In genomic region chr8:104068421-104069035, GRCm38 (mm10) we compare ENCODE assay signal across 25 mouse cellular contexts. TPM values are rescaled to one million over a fixed set of nuclear protein-coding genes. Genes with fewer than 3 reads are reported as not detected.
DNase-seq lines count a peak whose midpoint lies in the region; ATAC-seq and TF ChIP-seq lines count a peak whose summit lies in the region.
"Had no signal": no experiment of that assay in that cellular context is flagged by ENCODE, and none has a peak within 500 bp of the region (broad histone marks: within the 10 kb centered on the region; RNA-seq: fewer than 3 reads in every experiment).

No protein-coding gene starts in this region.

- peak; percentile 60 for DNase-seq in right cerebral cortex, adult 18-20 months
- DNase-seq in right cerebral cortex, postnatal 36 days (ENCODE audit: low spot score in 2 of 2): no peak
- peak; percentile 89 for DNase-seq in ES-CJ7 (ENCODE audit: low read depth, low spot score)
- DNase-seq in brain, adult 2 months (ENCODE audit: low read depth, low spot score): peak; percentile 58
- DNase-seq: adrenal gland, postnatal 14 days; cerebellum, adult 11-12 months; cerebellum, adult 9-11 months; gastrocnemius, postnatal 10 days; heart, postnatal 14 days; kidney, adult 9 months; layer of hippocampus, postnatal 36 days; left cerebral cortex, postnatal 4 days; lung, postnatal 36 days; midbrain, embryonic 14.5 days; spleen, adult 18-20 months; thymus, postnatal 4 days had no signal

- no peak overlapping the region for H3K4me3 ChIP-seq in intestine, embryonic 15.5 days (replicated peaks)
- no peak overlapping the region for H3K4me3 ChIP-seq in intestine, postnatal 0 days (ENCODE audit: low read depth, low read length)
- H3K4me3 ChIP-seq: embryonic facial prominence, embryonic 13.5 days had no signal

- H3K4me2 ChIP-seq in intestine, embryonic 15.5 days (replicated peaks): no peak overlapping the region
- no peak overlapping the region for H3K4me2 ChIP-seq in intestine, postnatal 0 days (replicated peaks; ENCODE audit: low read depth)
- H3K4me2 ChIP-seq: embryonic facial prominence, embryonic 13.5 days had no signal

- no peaks in the 10 kb centered on the region for H3K36me3 ChIP-seq in intestine, embryonic 15.5 days
- no peaks in the 10 kb centered on the region for H3K36me3 ChIP-seq in intestine, postnatal 0 days (ENCODE audit: control insufficient read depth, insufficient read depth)
- H3K36me3 ChIP-seq: embryonic facial prominence, embryonic 13.5 days had no signal

- 70% methylated on average over 15 of the region's 15 CpGs for WGBS in intestine, embryonic 15.5 days
- 60% methylated on average over 15 of the region's 15 CpGs for WGBS in intestine, postnatal 0 days

- H3K4me1 ChIP-seq in intestine, embryonic 15.5 days (replicated peaks): peaks cover 19% of the 10 kb centered on the region
- peaks cover 6% of the 10 kb centered on the region; the same call in 1 of the 2 replicates for H3K4me1 ChIP-seq in intestine, postnatal 0 days (replicated peaks; ENCODE audit: control insufficient read depth, insufficient read depth, low read length)

- H3K9ac ChIP-seq in intestine, embryonic 15.5 days: no peak overlapping the region
- no peak overlapping the region for H3K9ac ChIP-seq in intestine, postnatal 0 days (ENCODE audit: low read depth, low read length)
- H3K9ac ChIP-seq: embryonic facial prominence, embryonic 13.5 days had no signal

- no peak overlapping the region for H3K27ac ChIP-seq in intestine, embryonic 15.5 days
- H3K27ac ChIP-seq in intestine, postnatal 0 days (ENCODE audit: low read depth, low read length): no peak overlapping the region
- H3K27ac ChIP-seq: embryonic facial prominence, embryonic 13.5 days; hindbrain, postnatal 0 days had no signal

- TF ChIP-seq CTCF in intestine, postnatal 0 days (IDR thresholded peaks at IDR 0.05; ENCODE audit: low read depth): no peak

- ATAC-seq in intestine, embryonic 15.5 days: peak; percentile 22; the same call in 1 of the 2 replicates
- no peak for ATAC-seq in intestine, postnatal 0 days
- no peak for ATAC-seq in megakaryocyte-erythroid progenitor cell, adult 5-6 weeks (replicated peaks; ENCODE audit: low FRiP score, low TSS enrichment, poor library complexity, severe bottlenecking)
- ATAC-seq: forebrain, embryonic 16.5 days; hindbrain, postnatal 0 days; intestine, embryonic 16.5 days had no signal

- no peaks in the 10 kb centered on the region for H3K9me3 ChIP-seq in intestine, embryonic 15.5 days
- H3K9me3 ChIP-seq in intestine, postnatal 0 days (ENCODE audit: control insufficient read depth): no peaks in the 10 kb centered on the region
- H3K9me3 ChIP-seq: embryonic facial prominence, embryonic 13.5 days had no signal

- no peaks in the 10 kb centered on the region for H3K27me3 ChIP-seq in intestine, embryonic 15.5 days (replicated peaks)
- no peaks in the 10 kb centered on the region for H3K27me3 ChIP-seq in intestine, postnatal 0 days (replicated peaks; ENCODE audit: control insufficient read depth, insufficient read depth, low read length)
- H3K27me3 ChIP-seq: embryonic facial prominence, embryonic 13.5 days had no signal

RNA-seq across cellular contexts. Expression of gene Cdh5, which starts 32.9 kb away (rescaled TPM):
- polyA plus RNA-seq in intestine, embryonic 15.5 days (2015; fragmentation: Nextera tagmentation; extraction: Ambion mirVana): 25.3 and 26.0 TPM in 2 replicates
- polyA plus RNA-seq in intestine, postnatal 0 days (2015; fragmentation: Nextera tagmentation; extraction: Ambion mirVana): 12.1 and 12.4 TPM in 2 replicates
- not detected in 2 replicates for total RNA-seq in megakaryocyte-erythroid progenitor cell, adult 5-6 weeks (2014; fragmentation: Nextera tagmentation)
- not detected in 2 replicates for total RNA-seq in megakaryocyte-erythroid progenitor cell, adult 5-6 weeks (2017)
- total RNA-seq: common myeloid progenitor, adult 5-6 weeks; monocyte, adult 5-6 weeks had no signal

Comparison
In these comparisons a context has a peak if more than half of its experiments do, and no peak if none do; other contexts are left out.
1. DNase-seq: peak in right cerebral cortex, adult 18-20 months (single experiment), ES-CJ7 (single experiment) and brain, adult 2 months (single experiment); none in right cerebral cortex, postnatal 36 days (0 of 2).